10 mouse cellular contexts compared by ENCODE assay signal in the genomic region with DNA sequence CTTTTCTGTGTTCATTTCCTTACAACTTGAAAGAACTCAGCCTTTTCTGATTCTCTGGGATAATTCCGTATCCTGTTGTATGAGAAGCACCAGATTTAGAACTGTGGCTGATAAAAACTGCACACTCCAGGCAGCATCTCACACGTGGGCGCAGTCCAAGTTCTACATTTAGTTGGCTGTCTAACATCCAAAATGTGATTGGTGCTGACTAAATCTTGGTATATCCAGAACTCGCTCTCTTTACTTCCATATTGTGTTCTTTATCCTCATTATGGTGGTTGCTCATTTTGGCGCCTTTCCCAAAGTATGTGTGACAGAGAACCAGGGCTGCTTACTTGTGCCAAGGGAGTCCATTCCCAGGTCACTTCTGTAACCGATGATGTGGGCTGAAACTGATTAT. TPM values are rescaled to one million over a fixed set of nuclear protein-coding genes. Genes with fewer than 3 reads are reported as not detected.
DNase-seq lines count a peak whose midpoint lies in the region; ATAC-seq and TF ChIP-seq lines count a peak whose summit lies in the region.
"Had no signal": no experiment of that assay in that cellular context is flagged by ENCODE, and none has a peak within 500 bp of the region (broad histone marks: within the 10 kb centered on the region; RNA-seq: fewer than 3 reads in every experiment).

No protein-coding gene starts in this region.

- H3K27me3 ChIP-seq in hindbrain, embryonic 14.5 days (ENCODE audit: control insufficient read depth, insufficient read depth, low read length), result no peaks in the 10 kb centered on the region
- H3K27me3 ChIP-seq in hindbrain, embryonic 12.5 days, result no peaks in the 10 kb centered on the region
- H3K27me3 ChIP-seq in heart, postnatal 0 days (ENCODE audit: control insufficient read depth, insufficient read depth, low read length), result no peaks in the 10 kb centered on the region
- no peaks in the 10 kb centered on the region for H3K27me3 ChIP-seq in intestine, embryonic 15.5 days (replicated peaks)
- H3K27me3 ChIP-seq: liver, embryonic 13.5 days had no signal

- DNase-seq in hindbrain, embryonic 14.5 days (ENCODE audit: low spot score), result no peak
- DNase-seq in cerebellum, postnatal 10 days, result peak; percentile 46 to 52
- DNase-seq in heart, postnatal 0 days (ENCODE audit: low spot score), result no peak
- DNase-seq in right cerebral cortex, adult 18-20 months, result peak; percentile 68
- no peak for DNase-seq in kidney, adult 11 months
- no peak for DNase-seq in thymus, postnatal 25 days
- DNase-seq: liver, embryonic 13.5 days; midbrain, embryonic 14.5 days had no signal

- peaks cover 21% of the 10 kb centered on the region; the same call in 1 of the 2 replicates for H3K4me1 ChIP-seq in hindbrain, embryonic 14.5 days (replicated peaks; ENCODE audit: control insufficient read depth, insufficient read depth, low read length)
- peaks cover 11% of the 10 kb centered on the region for H3K4me1 ChIP-seq in hindbrain, embryonic 12.5 days
- peaks cover 33% of the 10 kb centered on the region for H3K4me1 ChIP-seq in heart, postnatal 0 days (ENCODE audit: control insufficient read depth, insufficient read depth)
- H3K4me1 ChIP-seq in intestine, embryonic 15.5 days (replicated peaks), result 0 out of 2 replicates have a peak, but pooled peaks cover 6% of the 10 kb centered on the region

- H3K9me3 ChIP-seq in hindbrain, embryonic 14.5 days (ENCODE audit: control insufficient read depth, low read length), result no peaks in the 10 kb centered on the region
- H3K9me3 ChIP-seq in hindbrain, embryonic 12.5 days (replicated peaks), result no peaks in the 10 kb centered on the region
- H3K9me3 ChIP-seq in heart, postnatal 0 days (replicated peaks; ENCODE audit: control insufficient read depth, low read length), result no peaks in the 10 kb centered on the region
- no peaks in the 10 kb centered on the region for H3K9me3 ChIP-seq in intestine, embryonic 15.5 days
- H3K9me3 ChIP-seq: liver, embryonic 13.5 days had no signal

- no peak for TF ChIP-seq CTCF in heart, postnatal 0 days (IDR thresholded peaks at IDR 0.05; ENCODE audit: low read depth)

- no peaks in the 10 kb centered on the region for H3K36me3 ChIP-seq in hindbrain, embryonic 14.5 days (replicated peaks; ENCODE audit: control insufficient read depth, insufficient read depth)
- no peaks in the 10 kb centered on the region for H3K36me3 ChIP-seq in hindbrain, embryonic 12.5 days
- H3K36me3 ChIP-seq in heart, postnatal 0 days (replicated peaks; ENCODE audit: control insufficient read depth, insufficient read depth, low read length), result no peaks in the 10 kb centered on the region
- no peaks in the 10 kb centered on the region for H3K36me3 ChIP-seq in intestine, embryonic 15.5 days
- H3K36me3 ChIP-seq: liver, embryonic 13.5 days had no signal

- ATAC-seq in hindbrain, embryonic 14.5 days (ENCODE audit: low FRiP score), result no peak
- no peak for ATAC-seq in hindbrain, embryonic 12.5 days (ENCODE audit: low FRiP score)
- ATAC-seq in heart, postnatal 0 days (ENCODE audit: insufficient read depth, low read depth), result no peak
- no peak for ATAC-seq in intestine, embryonic 15.5 days

- no peak overlapping the region for H3K9ac ChIP-seq in hindbrain, embryonic 14.5 days
- H3K9ac ChIP-seq in hindbrain, embryonic 12.5 days, result no peak overlapping the region
- no peak overlapping the region for H3K9ac ChIP-seq in heart, postnatal 0 days (replicated peaks; ENCODE audit: low read depth, low read length)
- no peak overlapping the region for H3K9ac ChIP-seq in intestine, embryonic 15.5 days
- H3K9ac ChIP-seq: liver, embryonic 13.5 days had no signal

- 0 out of 2 replicates have a peak overlapping the region, but pooled peaks have one; percentile 22 for H3K4me2 ChIP-seq in hindbrain, embryonic 14.5 days (replicated peaks)
- H3K4me2 ChIP-seq in hindbrain, embryonic 12.5 days (replicated peaks), result no peak overlapping the region
- peak overlapping the region; percentile 23; the same call in 1 of the 2 replicates for H3K4me2 ChIP-seq in heart, postnatal 0 days (ENCODE audit: low read depth, low read length)
- no peak overlapping the region for H3K4me2 ChIP-seq in intestine, embryonic 15.5 days (replicated peaks)
- H3K4me2 ChIP-seq: liver, embryonic 13.5 days had no signal

- TF ChIP-seq EP300 in heart, postnatal 0 days (IDR thresholded peaks at IDR 0.05; ENCODE audit: low read depth), result no peak

- no peak overlapping the region for H3K4me3 ChIP-seq in hindbrain, embryonic 14.5 days (replicated peaks; ENCODE audit: low read length)
- H3K4me3 ChIP-seq in hindbrain, embryonic 12.5 days, result no peak overlapping the region
- no peak overlapping the region for H3K4me3 ChIP-seq in heart, postnatal 0 days (ENCODE audit: low read depth, low read length)
- no peak overlapping the region for H3K4me3 ChIP-seq in intestine, embryonic 15.5 days (replicated peaks)
- H3K4me3 ChIP-seq: liver, embryonic 13.5 days had no signal

- no peak overlapping the region for H3K27ac ChIP-seq in hindbrain, embryonic 14.5 days
- no peak overlapping the region for H3K27ac ChIP-seq in hindbrain, embryonic 12.5 days
- H3K27ac ChIP-seq in heart, postnatal 0 days (ENCODE audit: low read depth), result peak overlapping the region; percentile 38; the same call in 1 of the 2 replicates
- H3K27ac ChIP-seq in intestine, embryonic 15.5 days, result no peak overlapping the region
- H3K27ac ChIP-seq: liver, embryonic 13.5 days had no signal

- WGBS in hindbrain, embryonic 14.5 days, result 83% methylated on average over 6 of the region's 6 CpGs
- 90% methylated on average over 6 of the region's 6 CpGs for WGBS in hindbrain, embryonic 12.5 days
- WGBS in heart, postnatal 0 days, result 36% methylated on average over 6 of the region's 6 CpGs
- 74% methylated on average over 6 of the region's 6 CpGs for WGBS in intestine, embryonic 15.5 days

RNA-seq across cellular contexts. Expression of gene Fam174a, which starts 2.6 kb away (rescaled TPM):
- 29.4 and 30.6 TPM in 2 replicates for polyA plus RNA-seq in hindbrain, embryonic 14.5 days (2014; fragmentation: Nextera tagmentation; extraction: Ambion mirVana)
- 23.7 and 25.9 TPM in 2 replicates for polyA plus RNA-seq in hindbrain, embryonic 12.5 days (2016; fragmentation: Nextera tagmentation; extraction: Ambion mirVana)
- total RNA-seq in heart, postnatal 0 days (2014; rRNA removed; ENCODE audit: low replicate concordance), result 31.5 and 57.1 TPM in 2 replicates
- polyA plus RNA-seq in heart, postnatal 0 days (2015; fragmentation: Nextera tagmentation; extraction: Ambion mirVana), result 36.1 and 39.5 TPM in 2 replicates
- polyA plus RNA-seq in intestine, embryonic 15.5 days (2015; fragmentation: Nextera tagmentation; extraction: Ambion mirVana), result 19.0 and 22.0 TPM in 2 replicates

Comparison
In these comparisons a context has a peak if more than half of its experiments do, and no peak if none do; other contexts are left out.
1. H3K4me2 ChIP-seq: peak in hindbrain, embryonic 14.5 days (single experiment) and heart, postnatal 0 days (single experiment); none in hindbrain, embryonic 12.5 days (single experiment) and intestine, embryonic 15.5 days (single experiment).
2. DNase-seq: peak in cerebellum, postnatal 10 days (2 of 2) and right cerebral cortex, adult 18-20 months (single experiment); none in hindbrain, embryonic 14.5 days (single experiment), heart, postnatal 0 days (single experiment), kidney, adult 11 months (single experiment) and thymus, postnatal 25 days (single experiment).